11 mouse cellular contexts compared by ENCODE assay signal in the genomic region with DNA sequence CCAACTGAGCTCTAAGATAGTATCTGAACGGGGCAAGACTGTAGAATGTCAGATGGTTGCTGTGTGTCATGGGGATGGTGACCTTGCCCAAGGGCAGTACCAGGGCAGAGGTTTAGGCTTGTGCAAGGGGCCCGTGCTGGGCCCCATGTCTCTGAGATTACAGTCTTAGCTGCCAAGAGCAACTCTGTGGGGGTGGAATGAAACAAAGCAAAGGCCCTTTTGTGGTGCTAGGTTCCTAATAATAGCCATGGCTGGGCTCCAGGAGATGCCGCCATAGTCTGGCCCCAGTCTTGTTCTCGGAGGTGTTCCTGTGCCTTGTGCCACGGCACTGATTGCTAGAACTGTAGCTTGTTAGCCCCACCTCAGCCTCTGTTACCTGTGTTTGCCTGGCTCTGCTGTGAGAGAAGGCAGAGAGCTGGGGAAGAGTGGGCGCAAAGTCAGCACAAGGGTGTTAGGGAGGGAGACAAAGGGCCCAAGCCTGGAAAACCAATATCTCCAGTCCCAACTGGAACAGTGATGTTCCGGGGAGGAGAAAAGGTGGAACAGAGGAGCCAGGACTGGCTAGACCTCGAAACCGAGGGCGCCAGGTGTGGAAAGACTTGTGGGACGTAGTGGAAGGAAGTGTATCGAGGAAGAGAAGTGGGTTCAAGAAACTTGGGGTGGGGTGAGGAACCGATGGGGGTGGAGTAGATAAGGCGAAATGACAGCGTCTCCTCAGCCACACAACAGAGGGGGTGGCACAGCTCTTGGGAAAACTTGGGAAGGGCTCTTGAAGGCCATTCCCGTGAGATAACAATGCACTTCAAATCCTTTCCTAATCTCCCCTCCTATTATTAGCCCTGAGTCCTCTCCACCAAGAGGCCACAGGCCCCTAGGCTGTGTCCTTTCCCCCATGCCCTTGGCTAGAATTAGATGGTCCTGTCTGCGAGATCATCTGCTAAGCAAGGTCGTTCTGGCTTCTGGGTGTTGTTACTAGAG. TPM values are rescaled to one million over a fixed set of nuclear protein-coding genes. Genes with fewer than 3 reads are reported as not detected.
DNase-seq lines count a peak whose midpoint lies in the region; ATAC-seq and TF ChIP-seq lines count a peak whose summit lies in the region.
"Had no signal": no experiment of that assay in that cellular context is flagged by ENCODE, and none has a peak within 500 bp of the region (broad histone marks: within the 10 kb centered on the region; RNA-seq: fewer than 3 reads in every experiment).

No protein-coding gene starts in this region.

- WGBS in limb, embryonic 14.5 days: 76% methylated on average over 18 of the region's 18 CpGs
- 83% methylated on average over 18 of the region's 18 CpGs for WGBS in limb, embryonic 10.5 days
- WGBS in embryonic facial prominence, embryonic 14.5 days: 77% methylated on average over 18 of the region's 18 CpGs
- WGBS in heart, embryonic 15.5 days: 33% methylated on average over 18 of the region's 18 CpGs

- no peaks in the 10 kb centered on the region for H3K9me3 ChIP-seq in limb, embryonic 14.5 days (ENCODE audit: control insufficient read depth, low read length)
- H3K9me3 ChIP-seq in limb, embryonic 10.5 days (replicated peaks): no peaks in the 10 kb centered on the region
- H3K9me3 ChIP-seq in embryonic facial prominence, embryonic 14.5 days (ENCODE audit: control insufficient read depth, low read length): no peaks in the 10 kb centered on the region
- no peaks in the 10 kb centered on the region for H3K9me3 ChIP-seq in heart, embryonic 15.5 days (replicated peaks)

- no peaks in the 10 kb centered on the region for H3K79me2 ChIP-seq in myocyte (ENCODE audit: control insufficient read depth, insufficient read depth)

- H3K9ac ChIP-seq in limb, embryonic 14.5 days (ENCODE audit: low read depth, low read length, severe bottlenecking): no peak overlapping the region
- no peak overlapping the region for H3K9ac ChIP-seq in embryonic facial prominence, embryonic 14.5 days (ENCODE audit: low read depth, low read length)
- peak overlapping the region; percentile 54 for H3K9ac ChIP-seq in heart, embryonic 15.5 days
- H3K9ac ChIP-seq: liver, embryonic 14.5 days had no signal

- H3ac ChIP-seq in myocyte (ENCODE audit: control insufficient read depth, insufficient read length): no peak overlapping the region

- H3K4me3 ChIP-seq in limb, embryonic 14.5 days (replicated peaks; ENCODE audit: low read length): no peak overlapping the region
- no peak overlapping the region for H3K4me3 ChIP-seq in limb, embryonic 10.5 days
- H3K4me3 ChIP-seq in embryonic facial prominence, embryonic 14.5 days (ENCODE audit: low read depth, low read length): no peak overlapping the region
- peak overlapping the region; percentile 28 for H3K4me3 ChIP-seq in heart, embryonic 15.5 days
- H3K4me3 ChIP-seq in myocyte: no peak overlapping the region

- no peak for DNase-seq in limb, embryonic 14.5 days (ENCODE audit: low spot score)
- DNase-seq in limb, embryonic 10.5 days (ENCODE audit: low spot score): no peak
- peak; percentile 27 for DNase-seq in embryonic facial prominence, embryonic 14.5 days (ENCODE audit: low spot score)
- DNase-seq in neural tube, embryonic 10.5 days (ENCODE audit: extremely low spot score, low spot score): no peak
- no peak for DNase-seq in thymus, postnatal 14 days
- no peak for DNase-seq in kidney, postnatal 4 days
- DNase-seq: cerebellum, postnatal 36 days had no signal

- no peaks in the 10 kb centered on the region for H3K4me1 ChIP-seq in limb, embryonic 14.5 days (ENCODE audit: control insufficient read depth, insufficient read depth, low read length)
- peaks cover 7% of the 10 kb centered on the region for H3K4me1 ChIP-seq in limb, embryonic 10.5 days
- H3K4me1 ChIP-seq in embryonic facial prominence, embryonic 14.5 days (ENCODE audit: control insufficient read depth, insufficient read depth, low read length): peaks cover 9% of the 10 kb centered on the region; the same call in 1 of the 2 replicates
- peaks cover 62% of the 10 kb centered on the region for H3K4me1 ChIP-seq in heart, embryonic 15.5 days (replicated peaks)

- 0 out of 2 replicates have a peak overlapping the region, but pooled peaks have one; percentile 19 for H3K27ac ChIP-seq in limb, embryonic 14.5 days (replicated peaks; ENCODE audit: low read depth, low read length)
- no peak overlapping the region for H3K27ac ChIP-seq in limb, embryonic 10.5 days
- H3K27ac ChIP-seq in embryonic facial prominence, embryonic 14.5 days (replicated peaks; ENCODE audit: low read depth, low read length): no peak overlapping the region
- peak overlapping the region; percentile 99 for H3K27ac ChIP-seq in heart, embryonic 15.5 days
- H3K27ac ChIP-seq: liver, embryonic 14.5 days had no signal

- TF ChIP-seq POLR2A in limb, embryonic 14.5 days (IDR thresholded peaks at IDR 0.05; ENCODE audit: borderline replicate concordance, extremely low read depth, insufficient read depth, insufficient read length): no peak
- no peak for TF ChIP-seq POLR2A in myocyte (IDR thresholded peaks at IDR 0.05; ENCODE audit: insufficient read length, low read depth)

- no peak overlapping the region for H3K4me2 ChIP-seq in limb, embryonic 14.5 days (replicated peaks; ENCODE audit: low read depth, low read length, severe bottlenecking)
- no peak overlapping the region for H3K4me2 ChIP-seq in embryonic facial prominence, embryonic 14.5 days (ENCODE audit: low read depth, low read length)
- H3K4me2 ChIP-seq in heart, embryonic 15.5 days: peak overlapping the region; percentile 57
- peak overlapping the region; percentile 30 for H3K4me2 ChIP-seq in myocyte (ENCODE audit: low read depth)

- no peaks in the 10 kb centered on the region for H3K27me3 ChIP-seq in limb, embryonic 14.5 days (ENCODE audit: control insufficient read depth, insufficient read depth, low read length)
- no peaks in the 10 kb centered on the region for H3K27me3 ChIP-seq in limb, embryonic 10.5 days (ENCODE audit: low read depth, poor library complexity, severe bottlenecking)
- no peaks in the 10 kb centered on the region for H3K27me3 ChIP-seq in embryonic facial prominence, embryonic 14.5 days (replicated peaks; ENCODE audit: control insufficient read depth, insufficient read depth, low read length)
- no peaks in the 10 kb centered on the region for H3K27me3 ChIP-seq in heart, embryonic 15.5 days
- H3K27me3 ChIP-seq in myocyte (ENCODE audit: control insufficient read depth, insufficient read depth, insufficient read length): no peaks in the 10 kb centered on the region

- no peaks in the 10 kb centered on the region for H3K36me3 ChIP-seq in limb, embryonic 14.5 days (ENCODE audit: control insufficient read depth, insufficient read depth, low read length)
- H3K36me3 ChIP-seq in limb, embryonic 10.5 days: no peaks in the 10 kb centered on the region
- H3K36me3 ChIP-seq in embryonic facial prominence, embryonic 14.5 days (ENCODE audit: control insufficient read depth, insufficient read depth, low read length): no peaks in the 10 kb centered on the region
- no peaks in the 10 kb centered on the region for H3K36me3 ChIP-seq in heart, embryonic 15.5 days
- no peaks in the 10 kb centered on the region for H3K36me3 ChIP-seq in myocyte (ENCODE audit: control insufficient read depth, insufficient read depth)

- no peak for ATAC-seq in limb, embryonic 14.5 days (ENCODE audit: low FRiP score, low read depth)
- no peak; the same call in 1 of the 2 replicates for ATAC-seq in embryonic facial prominence, embryonic 14.5 days (ENCODE audit: low read depth)
- ATAC-seq in heart, embryonic 15.5 days (replicated peaks; ENCODE audit: insufficient number of reproducible peaks, insufficient read depth, low FRiP score, low read depth): peak; percentile 86

TF ChIP-seq in myocyte, 11 proteins besides CTCF, POLR2A, EP300 and RAD21 (continues in another document):
- TF ChIP-seq TCF3 (IDR thresholded peaks at IDR 0.05; ENCODE audit: insufficient read length, low read depth): no peak
- no peak for TF ChIP-seq MAX (IDR thresholded peaks at IDR 0.05; ENCODE audit: low read depth)
- TF ChIP-seq MYOD1 (IDR thresholded peaks at IDR 0.05; ENCODE audit: control insufficient read depth in 1 of 3, insufficient read length in 2 of 3, low read depth in 2 of 3): no peak

RNA-seq across cellular contexts. Expression of a gene that starts 9.7 kb away (rescaled TPM):
- 29.5 and 59.8 TPM in 2 replicates for polyA plus RNA-seq in limb, embryonic 14.5 days (2012; rRNA removed)
- polyA plus RNA-seq in limb, embryonic 14.5 days (2014; fragmentation: Nextera tagmentation; extraction: Ambion mirVana): 40.0 and 55.3 TPM in 2 replicates
- 2.2 and 4.4 TPM in 2 replicates for polyA plus RNA-seq in limb, embryonic 10.5 days (2016; fragmentation: Nextera tagmentation; extraction: Ambion mirVana)
- polyA plus RNA-seq in embryonic facial prominence, embryonic 14.5 days (2014; fragmentation: Nextera tagmentation; extraction: Ambion mirVana): 92.5 and 103 TPM in 2 replicates
- 4,763 and 4,914 TPM in 2 replicates for polyA plus RNA-seq in heart, embryonic 15.5 days (2015; fragmentation: Nextera tagmentation; extraction: Ambion mirVana)
- 56.5 TPM for polyA plus RNA-seq in myocyte (2012; fragmentation: generic; extraction: Trizol)

RNA-seq across cellular contexts. Expression of a gene that starts 11.1 kb away (rescaled TPM):
- polyA plus RNA-seq in limb, embryonic 14.5 days (2012; rRNA removed): 43.2 and 62.6 TPM in 2 replicates
- 66.8 and 74.3 TPM in 2 replicates for polyA plus RNA-seq in limb, embryonic 14.5 days (2014; fragmentation: Nextera tagmentation; extraction: Ambion mirVana)
- polyA plus RNA-seq in limb, embryonic 10.5 days (2016; fragmentation: Nextera tagmentation; extraction: Ambion mirVana): 97.5 and 98.1 TPM in 2 replicates
- 70.1 and 71.6 TPM in 2 replicates for polyA plus RNA-seq in embryonic facial prominence, embryonic 14.5 days (2014; fragmentation: Nextera tagmentation; extraction: Ambion mirVana)
- 56.2 and 57.1 TPM in 2 replicates for polyA plus RNA-seq in heart, embryonic 15.5 days (2015; fragmentation: Nextera tagmentation; extraction: Ambion mirVana)
- polyA plus RNA-seq in myocyte (2012; fragmentation: generic; extraction: Trizol): 39.4 TPM

RNA-seq across cellular contexts. Expression of a gene that starts 27.4 kb away (rescaled TPM):
- not detected in 2 replicates for polyA plus RNA-seq in limb, embryonic 14.5 days (2012; rRNA removed)
- polyA plus RNA-seq in limb, embryonic 14.5 days (2014; fragmentation: Nextera tagmentation; extraction: Ambion mirVana): not detected in 2 replicates
- not detected in 2 replicates for polyA plus RNA-seq in limb, embryonic 10.5 days (2016; fragmentation: Nextera tagmentation; extraction: Ambion mirVana)
- not detected in 2 replicates for polyA plus RNA-seq in embryonic facial prominence, embryonic 14.5 days (2014; fragmentation: Nextera tagmentation; extraction: Ambion mirVana)
- polyA plus RNA-seq in heart, embryonic 15.5 days (2015; fragmentation: Nextera tagmentation; extraction: Ambion mirVana): not detected in 2 replicates
- polyA plus RNA-seq in myocyte (2012; fragmentation: generic; extraction: Trizol): not detected
- polyA plus RNA-seq: intestine, embryonic 14.5 days; liver, embryonic 14.5 days had no signal

RNA-seq across cellular contexts. Expression of a gene that starts 37.4 kb away (rescaled TPM):
- polyA plus RNA-seq in limb, embryonic 14.5 days (2012; rRNA removed): 0.77 and 2.1 TPM in 2 replicates
- 4.8 and 7.3 TPM in 2 replicates for polyA plus RNA-seq in limb, embryonic 14.5 days (2014; fragmentation: Nextera tagmentation; extraction: Ambion mirVana)
- 1.5 and 2.3 TPM in 2 replicates for polyA plus RNA-seq in limb, embryonic 10.5 days (2016; fragmentation: Nextera tagmentation; extraction: Ambion mirVana)
- 8.6 and 10.3 TPM in 2 replicates for polyA plus RNA-seq in embryonic facial prominence, embryonic 14.5 days (2014; fragmentation: Nextera tagmentation; extraction: Ambion mirVana)
- 2,004 and 2,041 TPM in 2 replicates for polyA plus RNA-seq in heart, embryonic 15.5 days (2015; fragmentation: Nextera tagmentation; extraction: Ambion mirVana)
- polyA plus RNA-seq in myocyte (2012; fragmentation: generic; extraction: Trizol): 15.0 TPM

Comparison
In these comparisons a context has a peak if more than half of its experiments do, and no peak if none do; other contexts are left out.
1. H3K27ac ChIP-seq: peak in limb, embryonic 14.5 days (single experiment) and heart, embryonic 15.5 days (single experiment); none in limb, embryonic 10.5 days (single experiment) and embryonic facial prominence, embryonic 14.5 days (single experiment).
2. H3K4me2 ChIP-seq: peak in heart, embryonic 15.5 days (single experiment) and myocyte (single experiment); none in limb, embryonic 14.5 days (single experiment) and embryonic facial prominence, embryonic 14.5 days (single experiment).
3. RNA of a gene that starts 9.7 kb away (polyA plus RNA-seq): 4,763 to 4,914 TPM in heart, embryonic 15.5 days; 92.5 to 103 TPM in embryonic facial prominence, embryonic 14.5 days, 29.5 to 59.8 TPM in limb, embryonic 14.5 days, 56.5 TPM in myocyte (single experiment) and 2.2 to 4.4 TPM in limb, embryonic 10.5 days; every median in the first group is over 10 times any median in the second.